Mouse (Mus musculus) MEL (cell line): ENCODE measurements around the gene Col4a2. TPM values are rescaled to one million over a fixed set of nuclear protein-coding genes. Genes with fewer than 3 reads are reported as not detected.

ENCODE experiments used
- DNase-seq: peaks from one replicate; pipeline ENCODE4 v3.0.0; 2011; ENCODE audit warnings: low read depth, low spot score
- H3K27ac ChIP-seq: 2 replicates; pipeline ENCODE4 v1.5.1; 2012; ENCODE audit warnings: low read depth, mild to moderate bottlenecking, control low read depth, low read length, moderate library complexity; ENCODE audit not compliant: control insufficient read depth
- H3K27me3 ChIP-seq, 2 experiments: fragments of 150-350 bp in 1 of 2; sonication (generic) in 1 of 2; 2 replicates each; pipeline ENCODE4 v1.6.1; 2012; ENCODE audit warnings: low read length in 2 of 2, mild to moderate bottlenecking in 2 of 2, improper control_type of control experiment in 1 of 2, moderate library complexity in 1 of 2; ENCODE audit not compliant: insufficient read depth in 2 of 2, control insufficient read depth in 1 of 2
- H3K36me3 ChIP-seq, 2 experiments: 2 replicates each; pipeline ENCODE4 v1.6.1; 2012 to 2014; ENCODE audit warnings: low read length in 2 of 2, improper control_type of control experiment in 1 of 2, inconsistent platforms in 1 of 2, mild to moderate bottlenecking in 1 of 2; ENCODE audit not compliant: insufficient read depth in 2 of 2, control insufficient read depth in 1 of 2
- H3K4me1 ChIP-seq, 2 experiments: fragments of 150-350 bp in 1 of 2; sonication (generic) in 1 of 2; 2 replicates each; pipeline ENCODE4 v1.6.1; 2012; ENCODE audit warnings: low read length in 2 of 2, improper control_type of control experiment in 1 of 2, mild to moderate bottlenecking in 1 of 2; ENCODE audit not compliant: insufficient read depth in 2 of 2, control insufficient read depth in 1 of 2
- H3K4me3 ChIP-seq, 2 experiments: fragments of 150-350 bp in 1 of 2; sonication (generic) in 1 of 2; 2 replicates each; pipeline ENCODE4 v1.5.1; 2012; ENCODE audit warnings: low read depth in 2 of 2, low read length in 2 of 2, mild to moderate bottlenecking in 2 of 2, moderate library complexity in 2 of 2, control low read depth in 1 of 2, improper control_type of control experiment in 1 of 2; ENCODE audit not compliant: control insufficient read depth in 1 of 2, insufficient read depth in 1 of 2
- H3K79me2 ChIP-seq: 2 replicates; pipeline ENCODE4 v1.6.1; 2012; ENCODE audit warnings: mild to moderate bottlenecking, low read length, moderate library complexity; ENCODE audit not compliant: control insufficient read depth, poor library complexity, insufficient read depth
- H3K9ac ChIP-seq: 2 replicates; pipeline ENCODE4 v1.6.1; 2012; ENCODE audit warnings: low read depth, mild to moderate bottlenecking, control low read depth, low read length, moderate library complexity; ENCODE audit not compliant: control insufficient read depth, poor library complexity, severe bottlenecking
- H3K9me3 ChIP-seq: fragments of 150-350 bp; sonication (generic); replicated peaks from 2 replicates; pipeline ENCODE4 v1.6.1; 2012; ENCODE audit warnings: mild to moderate bottlenecking, low read length, improper control_type of control experiment, moderate library complexity; ENCODE audit not compliant: insufficient read depth
- CHD1 ChIP-seq: IDR thresholded peaks from 2 replicates; pipeline ENCODE4 v1.6.1; 2012; ENCODE audit warnings: low read depth, mild to moderate bottlenecking, inconsistent platforms, low read length, improper control_type of control experiment
- CTCF ChIP-seq, 3 experiments: IDR thresholded peaks in 2 of 3; conservative IDR thresholded peaks in 1 of 3; 2 replicates each; pipeline ENCODE4 v1.5.1; 2011 to 2012; ENCODE audit warnings: low read length in 3 of 3, low read depth in 2 of 3, mild to moderate bottlenecking in 2 of 3, improper control_type of control experiment in 1 of 3, inconsistent platforms in 1 of 3, mixed read lengths in 1 of 3, moderate library complexity in 1 of 3; ENCODE audit not compliant: control insufficient read depth in 1 of 3, insufficient read depth in 1 of 3, poor library complexity in 1 of 3, severe bottlenecking in 1 of 3
- ELF1 ChIP-seq: IDR thresholded peaks from 2 replicates; pipeline ENCODE4 v1.6.1; 2014; ENCODE audit warnings: low read depth, mild to moderate bottlenecking, inconsistent platforms, low read length, improper control_type of control experiment, moderate library complexity
- EP300 ChIP-seq, 2 experiments: IDR thresholded peaks; 2 replicates each; pipeline ENCODE4 v1.6.1; 2011; ENCODE audit warnings: improper control_type of control experiment in 2 of 2, low read length in 2 of 2, low read depth in 1 of 2, mild to moderate bottlenecking in 1 of 2
- GABPA ChIP-seq: IDR thresholded peaks from 2 replicates; pipeline ENCODE4 v1.6.1; 2012; ENCODE audit warnings: low read depth, mild to moderate bottlenecking, inconsistent platforms, low read length, improper control_type of control experiment, moderate library complexity
- GATA1 ChIP-seq: IDR thresholded peaks from 2 replicates; pipeline ENCODE4 v1.6.1; 2011; ENCODE audit warnings: low read depth, low read length, improper control_type of control experiment
- MAFK ChIP-seq: IDR thresholded peaks from 2 replicates; pipeline ENCODE4 v1.6.1; 2011; ENCODE audit warnings: low read depth, mild to moderate bottlenecking, low read length, improper control_type of control experiment, borderline replicate concordance
- MYB ChIP-seq: IDR thresholded peaks from 2 replicates; pipeline ENCODE4 v1.6.1; 2011; ENCODE audit warnings: mild to moderate bottlenecking, low read depth, low read length, improper control_type of control experiment
- MYC ChIP-seq: IDR thresholded peaks from 2 replicates; pipeline ENCODE4 v1.6.1; 2011; ENCODE audit warnings: low read depth, mild to moderate bottlenecking, low read length, improper control_type of control experiment, moderate library complexity
- NELFE ChIP-seq: IDR thresholded peaks from 2 replicates; pipeline ENCODE4 v1.6.1; 2011; ENCODE audit warnings: low read depth, low read length, improper control_type of control experiment
- POLR2A ChIP-seq, 2 experiments: IDR thresholded peaks; 2 replicates each; pipeline ENCODE4 v1.6.1; 2011 to 2012; ENCODE audit warnings: low read length in 2 of 2, mild to moderate bottlenecking in 2 of 2, control low read depth in 1 of 2, improper control_type of control experiment in 1 of 2, low read depth in 1 of 2, moderate library complexity in 1 of 2; ENCODE audit not compliant: control insufficient read depth in 1 of 2, insufficient read depth in 1 of 2, poor library complexity in 1 of 2
- POLR2AphosphoS2 ChIP-seq: IDR thresholded peaks from 2 replicates; pipeline ENCODE4 v1.6.1; 2011; ENCODE audit warnings: low read length, improper control_type of control experiment
- POLR2AphosphoS5 ChIP-seq: IDR thresholded peaks from 2 replicates; pipeline ENCODE4 v1.6.1; 2012; ENCODE audit warnings: low read depth, borderline replicate concordance, mild to moderate bottlenecking, inconsistent platforms, low read length, moderate library complexity, mixed read lengths
- RAD21 ChIP-seq: IDR thresholded peaks from 2 replicates; pipeline ENCODE4 v1.6.1; 2011; ENCODE audit warnings: mild to moderate bottlenecking, low read depth, low read length, improper control_type of control experiment
- SIN3A ChIP-seq: IDR thresholded peaks from 2 replicates; pipeline ENCODE4 v1.6.1; 2012; ENCODE audit warnings: low read length, improper control_type of control experiment, inconsistent platforms
- SMC3 ChIP-seq: IDR thresholded peaks from 2 replicates; pipeline ENCODE4 v1.6.1; 2011; ENCODE audit warnings: low read depth, low read length, improper control_type of control experiment
- TBP ChIP-seq: IDR thresholded peaks from 2 replicates; pipeline ENCODE4 v1.8.0; 2011; ENCODE audit warnings: low read depth, low read length, improper control_type of control experiment
- TCF12 ChIP-seq: IDR thresholded peaks from 2 replicates; pipeline ENCODE4 v1.6.1; 2014; ENCODE audit warnings: low read depth, mild to moderate bottlenecking, inconsistent platforms, low read length, improper control_type of control experiment, moderate library complexity
- USF2 ChIP-seq, 2 experiments: IDR thresholded peaks; 2 replicates each; pipeline ENCODE4 v1.6.1; 2011 to 2012; ENCODE audit warnings: improper control_type of control experiment in 2 of 2, low read length in 2 of 2, borderline replicate concordance in 1 of 2, inconsistent platforms in 1 of 2, low read depth in 1 of 2, mild to moderate bottlenecking in 1 of 2; ENCODE audit not compliant: insufficient read depth in 1 of 2
- ZC3H11A ChIP-seq: IDR thresholded peaks from 2 replicates; pipeline ENCODE4 v1.6.1; 2012; ENCODE audit warnings: low read depth, mild to moderate bottlenecking, inconsistent platforms, low read length, improper control_type of control experiment
- polyA plus RNA-seq, 2 experiments: library from polyadenylated mRNA; stranded (reverse) in 1 of 2; unstranded in 1 of 2; fragments of >175 nt in 1 of 2; fragments of >200 nt in 1 of 2; gene quantifications; 2 replicates each; pipeline versions ENCODE4 v1.2.1 to v1.2.4; 2012; ENCODE audit warnings: low replicate concordance in 2 of 2, low read depth in 1 of 2; ENCODE audit not compliant: insufficient read length in 2 of 2, insufficient read depth in 1 of 2, missing spikeins in 1 of 2
- total RNA-seq: library from RNA; depleted of rRNA; stranded (reverse); fragments of 300-350 nt; gene quantifications from 2 replicates; pipeline ENCODE4 v1.2.3, GENCODE M21; 2012

Gene Col4a2
- total and polyA plus RNA-seq, 3 experiments, result 0.04 to 0.81 TPM; not detected in 1

DNA sequence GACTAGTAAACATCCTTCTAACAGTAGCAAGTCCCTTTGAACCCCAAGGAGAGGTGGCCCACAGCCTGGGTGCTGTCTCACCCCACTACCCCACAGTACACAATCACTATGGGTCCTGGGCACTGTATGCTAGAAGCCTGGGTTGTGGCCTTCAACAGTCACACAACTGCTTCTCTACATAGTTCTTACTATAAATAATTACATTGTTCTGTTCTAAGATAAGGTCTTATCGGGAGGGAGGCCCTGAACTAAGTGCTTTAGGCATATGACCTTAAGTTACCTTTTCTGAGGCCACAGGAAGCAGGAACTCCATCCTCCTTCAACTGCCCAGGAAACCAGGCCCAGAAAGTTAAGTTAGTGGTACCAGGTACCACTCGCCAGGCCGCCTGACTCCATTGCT, 21.9 kb downstream of the Col4a2 start:
- no peak overlapping the region for H3K27ac ChIP-seq

DNA sequence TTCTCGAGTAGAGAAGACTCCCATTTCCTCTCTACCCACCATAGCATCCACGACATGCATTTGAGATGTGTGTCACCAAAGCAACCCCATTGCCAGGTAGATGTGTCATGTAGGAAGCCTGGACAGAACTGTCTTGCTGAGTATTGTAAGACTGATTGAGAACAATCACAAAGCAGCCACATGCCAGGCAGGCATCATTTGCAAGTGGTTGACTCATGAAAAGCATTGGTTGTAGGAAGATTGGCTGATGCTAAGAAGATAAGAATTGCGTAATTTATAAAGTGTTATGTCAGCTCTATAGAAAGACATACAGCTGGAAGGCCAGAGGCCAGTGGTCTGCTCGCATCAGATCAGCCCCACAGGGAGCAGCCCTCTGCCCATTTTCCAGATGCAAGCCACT, 22.6 kb downstream of the Col4a2 start:
- no peak overlapping the region for H3K4me3 ChIP-seq
- H3K9ac ChIP-seq, result no peak overlapping the region
- TF ChIP-seq TBP (no peak), ZC3H11A (no peak), TCF12 (no peak)
- TF ChIP-seq, all 39 proteins: peak for 0
- Histone ChIP-seq H3K27ac (no peak overlapping the region), H3K4me1 (peaks cover 0 to 3% of the 10 kb centered on the region in 2 experiments; a peak in 1 of 4 replicates), H3K27me3 (no peaks in the 10 kb centered on the region), H3K36me3 (no peaks in the 10 kb centered on the region), H3K79me2 (no peaks in the 10 kb centered on the region), H3K9me3 (no peaks in the 10 kb centered on the region)
- no peak for DNase-seq

More for the DNA sequence above, 21.9 kb downstream of the Col4a2 start:
- DNase-seq, result no peak
- no peaks in the 10 kb centered on the region for H3K9me3 ChIP-seq
- H3K4me3 ChIP-seq, result no peak overlapping the region
- no peak overlapping the region for H3K9ac ChIP-seq
- no peak for TF ChIP-seq MAFK
- no peak for TF ChIP-seq POLR2A (IDR thresholded peaks at IDR 0.05; ENCODE audit: control insufficient read depth in 1 of 2, insufficient read depth in 1 of 2, low read depth in 1 of 2, low read length in 2 of 2, poor library complexity in 1 of 2)
- TF ChIP-seq MYC, result no peak
- TF ChIP-seq SIN3A, result no peak
- TF ChIP-seq USF2 (IDR thresholded peaks at IDR 0.05; ENCODE audit: borderline replicate concordance in 1 of 2, insufficient read depth in 1 of 2, low read depth in 1 of 2, low read length in 2 of 2), result no peak
- TF ChIP-seq GABPA, result no peak
- TF ChIP-seq CTCF (IDR thresholded peaks at IDR 0.05 in 2 of 3, conservative IDR thresholded peaks at IDR 0.05 in 1 of 3; ENCODE audit: control insufficient read depth in 1 of 3, insufficient read depth in 1 of 3, low read depth in 2 of 3, low read length in 3 of 3, poor library complexity in 1 of 3, severe bottlenecking in 1 of 3), result no peak
- TF ChIP-seq RAD21, result no peak
- no peak for TF ChIP-seq GATA1
- no peak for TF ChIP-seq MYB
- TF ChIP-seq NELFE, result no peak
- TF ChIP-seq EP300 (IDR thresholded peaks at IDR 0.05; ENCODE audit: low read depth in 1 of 2, low read length in 2 of 2), result no peak
- no peak for TF ChIP-seq CHD1
- no peak for TF ChIP-seq ZC3H11A
- no peak for TF ChIP-seq POLR2AphosphoS5
- no peak for TF ChIP-seq POLR2AphosphoS2
- no peak for TF ChIP-seq SMC3
- TF ChIP-seq ELF1, result no peak
- no peaks in the 10 kb centered on the region for H3K27me3 ChIP-seq
- H3K79me2 ChIP-seq, result no peaks in the 10 kb centered on the region
- no peaks in the 10 kb centered on the region for H3K36me3 ChIP-seq
- peaks cover 0 to 3% of the 10 kb centered on the region in 2 experiments; a peak in 1 of 4 replicates for H3K4me1 ChIP-seq
